Mouse (Mus musculus): ENCODE measurements around the gene Gm6367. TPM values are rescaled to one million over a fixed set of nuclear protein-coding genes. Genes with fewer than 3 reads are reported as not detected.
"Not testable (repeated sequence)": the region's sequence is repeated elsewhere in the genome, so short reads cannot be mapped to it uniquely, and the experiment has no call there.

The Gm6367 gene
- not detected for total RNA-seq (2021)
- long read RNA-seq, experiment 1: 0 reads
- long read RNA-seq, experiment 2: 0 reads

- intact Hi-C loops (cut with DNase I); DNase-seq (ENCODE audit: extremely low spot score in 1 of 2, low spot score in 2 of 2); H3K27ac ChIP-seq; H3K4me3 ChIP-seq: not testable (repeated sequence)
Observed at GRCm38 (mm10) chr5:94988326-94988725, at the start of gene Gm6367. TSS of gene Gm6367 (plus strand) at chr5:94988626.

Other genes with a start within 250 kb of the Gm6367 start
- not detected for gene Gm3183, start 123.2 kb upstream of the Gm6367 start, total RNA-seq (2021)
- not detected for gene Gm7942, start 118.3 kb downstream of the Gm6367 start, total RNA-seq (2021)
- gene Gm16513, start 194.0 kb downstream of the Gm6367 start, total RNA-seq (2021): not detected

All from left cerebral cortex, adult 2 months (tissue).